Mouse (Mus musculus): ENCODE results near the gene Slc11a2. TPM values are rescaled to one million over a fixed set of nuclear protein-coding genes. Genes with fewer than 3 reads are reported as not detected.

Gene Slc11a2
- 43.8 and 44.8 TPM in 2 replicates for polyA plus RNA-seq (2012; rRNA removed)

DNA sequence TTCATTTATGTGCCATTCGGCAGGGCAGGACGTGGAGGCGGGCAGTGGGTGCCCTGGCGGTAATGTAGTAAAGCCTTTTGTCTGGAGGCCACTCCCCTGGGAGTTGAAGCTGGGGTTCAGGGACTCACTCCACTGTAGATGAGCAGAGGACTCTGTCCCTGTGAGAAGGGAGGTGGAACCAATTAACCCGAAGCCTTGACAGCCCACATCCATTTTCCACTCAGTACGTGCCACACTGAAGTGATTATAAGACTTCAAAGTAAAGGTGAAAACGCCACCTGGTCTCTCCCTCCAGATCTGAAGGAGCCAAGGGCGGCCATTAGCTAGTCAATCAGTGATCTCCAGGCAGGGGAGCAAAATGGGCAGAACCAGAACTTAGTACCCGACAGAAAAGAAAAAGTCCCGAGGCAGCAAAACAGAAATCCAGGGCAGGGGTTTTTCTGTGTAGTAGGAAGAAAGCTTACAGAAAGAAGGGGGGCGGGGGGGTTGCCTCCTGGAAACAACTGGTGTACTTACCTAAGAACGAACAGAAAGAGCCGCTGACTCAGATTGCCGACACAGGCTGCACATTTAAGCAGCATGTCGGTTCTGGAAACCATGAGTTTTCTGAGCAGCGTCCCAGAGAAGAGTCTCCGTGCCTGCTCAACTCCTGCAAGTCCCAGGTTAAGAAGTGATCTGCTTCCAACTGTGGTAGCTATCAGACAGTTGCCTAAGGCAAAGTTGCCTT is at the start of gene Slc11a2:
Slc11a2 (minus strand) TSS at position 677 of the 727 bp plus-strand sequence.

DNA sequence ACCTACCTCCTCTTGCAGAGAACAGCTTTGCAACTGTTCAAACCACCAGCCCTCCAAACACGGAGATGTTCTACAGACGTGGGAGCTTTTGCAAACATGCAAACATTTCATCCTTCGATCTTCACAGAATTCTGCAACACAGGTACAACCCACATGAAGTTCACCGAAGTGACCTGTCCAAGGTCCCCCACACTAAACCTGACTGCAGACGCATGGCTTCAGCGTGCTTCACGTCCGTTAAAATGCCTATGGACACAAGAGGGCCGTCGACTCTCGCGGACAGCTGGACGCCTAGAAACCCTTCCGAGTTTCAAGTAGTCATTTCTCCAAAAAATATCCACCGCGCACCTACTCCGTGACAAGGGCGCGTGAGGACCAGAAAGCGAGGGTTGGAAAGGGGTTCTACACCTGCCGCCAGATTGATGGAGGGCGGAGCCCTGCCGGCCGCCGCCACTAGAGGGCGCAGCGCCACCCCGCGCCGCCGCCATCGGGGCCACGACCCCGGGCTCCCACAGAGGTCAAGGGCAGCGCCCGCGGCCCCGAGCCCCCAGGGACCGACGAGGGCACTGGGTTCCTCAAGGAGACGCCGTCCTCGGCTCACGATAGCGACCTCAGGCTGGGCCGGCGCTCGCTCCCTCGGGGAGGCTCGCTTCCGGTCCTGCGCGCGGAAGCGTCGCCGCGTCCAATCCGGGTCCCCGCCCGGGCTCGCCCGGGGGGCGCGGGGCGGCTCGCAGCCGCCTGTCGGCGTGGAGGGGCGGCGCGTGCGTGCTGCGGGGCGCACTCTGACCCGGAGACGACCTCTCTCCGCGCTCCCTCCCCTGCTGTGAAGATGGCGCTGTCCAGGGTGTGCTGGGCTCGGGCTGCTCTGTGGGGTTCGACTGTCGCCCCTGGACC is 43.7 kb upstream of the Slc11a2 start, which contains the start of gene Letmd1:
Letmd1 (plus strand) TSS at position 729 of the 894 bp plus-strand sequence.

DNA sequence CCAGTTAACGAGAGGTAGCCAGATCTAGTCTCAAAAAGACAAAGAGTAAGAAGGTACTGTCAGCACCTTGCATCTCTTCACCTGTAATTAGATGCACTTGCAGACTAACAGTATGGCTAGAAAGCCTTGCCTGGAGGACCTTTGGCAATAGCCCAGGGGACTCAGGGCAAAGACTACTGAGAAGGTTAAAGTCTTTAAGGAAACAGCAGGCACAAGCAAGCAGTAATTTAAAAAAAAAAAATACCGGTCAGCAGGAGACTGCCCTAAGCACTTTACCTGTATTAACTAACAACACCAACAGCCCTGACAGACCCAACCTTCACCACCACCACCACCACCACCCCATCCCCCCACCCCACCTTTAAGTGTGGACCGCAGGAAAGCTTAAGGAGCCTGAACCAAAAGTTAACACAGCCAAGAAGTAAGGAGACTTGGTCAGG is 3.1 kb downstream of the Slc11a2 start, which contains the start of gene Gm5475:
Gm5475 (plus strand) TSS at position 390 of the 440 bp plus-strand sequence.

DNA sequence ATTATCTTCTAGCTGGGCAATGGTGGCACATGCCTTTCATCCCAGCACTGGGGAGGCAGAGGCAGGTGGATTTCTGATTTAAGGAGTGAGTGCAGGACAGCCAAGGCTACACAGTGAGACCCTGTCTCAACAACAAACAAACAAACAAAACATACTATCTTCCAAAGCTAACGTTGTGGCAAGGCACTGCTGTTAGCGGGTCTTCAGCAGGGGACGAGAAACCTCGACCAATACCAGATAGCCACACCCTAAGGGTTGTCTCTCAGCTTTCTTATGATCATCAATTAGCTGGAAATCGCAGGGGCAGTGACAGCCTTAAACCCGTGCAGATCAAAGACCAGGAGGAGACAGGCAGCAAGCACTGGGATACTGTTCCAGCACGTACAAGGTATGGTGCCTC is 60.6 kb downstream of the Slc11a2 start, which contains the start of gene Higd1c:
Higd1c (plus strand) TSS at position 301 of the 400 bp plus-strand sequence.

DNA sequence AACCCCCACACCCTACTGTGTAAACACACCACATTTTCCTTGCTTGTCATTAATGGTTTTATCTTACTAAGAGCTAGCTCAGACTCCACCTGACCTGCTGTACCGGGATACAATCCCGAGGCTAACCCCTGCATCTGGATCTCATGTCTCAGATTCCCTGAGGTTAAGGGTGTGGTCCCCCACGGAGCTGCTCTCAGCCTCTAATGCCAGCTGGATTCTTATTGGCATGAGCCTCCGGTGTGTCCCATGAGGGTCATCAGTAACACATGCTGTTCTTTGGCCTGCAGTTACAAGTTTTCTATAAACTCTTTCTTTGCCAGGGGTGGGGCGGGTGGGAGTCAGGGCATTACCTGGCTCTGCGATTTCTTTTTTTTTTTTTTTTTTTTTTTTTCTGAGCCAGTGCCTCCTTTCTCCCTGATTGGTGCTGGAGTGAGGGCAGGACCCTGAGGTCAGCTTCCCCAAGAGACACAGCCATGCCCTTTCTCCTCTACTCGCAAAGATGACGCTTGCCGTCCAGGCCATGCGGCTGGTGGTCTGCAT is 72.1 kb downstream of the Slc11a2 start, which contains the start of the genes Methig1 and Mettl7a2:
Methig1 (plus strand) TSS at position 439 of the 540 bp plus-strand sequence.
Mettl7a2 (plus strand) TSS at position 490 of the 540 bp plus-strand sequence.

Other genes with a start within 250 kb of the Slc11a2 start
- 11.9 and 12.7 TPM in 2 replicates for gene Atf1, start 197.3 kb downstream of the Slc11a2 start, polyA plus RNA-seq (2012; rRNA removed)
- gene Tmprss12, start 144.2 kb downstream of the Slc11a2 start, polyA plus RNA-seq (2012; rRNA removed) = not detected in 2 replicates
- 10.0 and 10.4 TPM in 2 replicates for gene Mettl7a1, start 120.9 kb downstream of the Slc11a2 start, polyA plus RNA-seq (2012; rRNA removed)
- gene Mettl7a3, start 90.1 kb downstream of the Slc11a2 start, polyA plus RNA-seq (2012; rRNA removed) = 0.05 and 0.09 TPM in 2 replicates
- gene Methig1, start 71.9 kb downstream of the Slc11a2 start, polyA plus RNA-seq (2012; rRNA removed) = not detected in 2 replicates
- not detected in 2 replicates for gene Mettl7a2, start 71.9 kb downstream of the Slc11a2 start, polyA plus RNA-seq (2012; rRNA removed)
- gene Higd1c, start 60.5 kb downstream of the Slc11a2 start, polyA plus RNA-seq (2012; rRNA removed) = not detected in 2 replicates
- gene Gm5475, start 2.9 kb downstream of the Slc11a2 start, polyA plus RNA-seq (2012; rRNA removed) = 0.03 TPM in 1 of 2 replicates, not detected in the other
- 82.2 and 85.7 TPM in 2 replicates for gene Letmd1, start 44.0 kb upstream of the Slc11a2 start, polyA plus RNA-seq (2012; rRNA removed)
- 36.0 and 37.7 TPM in 2 replicates for gene Csrnp2, start 70.4 kb upstream of the Slc11a2 start, polyA plus RNA-seq (2012; rRNA removed)
- gene Tfcp2, start 126.9 kb upstream of the Slc11a2 start, polyA plus RNA-seq (2012; rRNA removed) = 26.2 and 26.5 TPM in 2 replicates
- gene Pou6f1, start 174.9 kb upstream of the Slc11a2 start, polyA plus RNA-seq (2012; rRNA removed) = 69.9 and 81.7 TPM in 2 replicates
- gene Dazap2, start 190.3 kb upstream of the Slc11a2 start, polyA plus RNA-seq (2012; rRNA removed) = 114 and 118 TPM in 2 replicates
- gene Smagp, start 211.9 kb upstream of the Slc11a2 start, polyA plus RNA-seq (2012; rRNA removed) = 3.6 and 4.2 TPM in 2 replicates
- gene Bin2, start 244.5 kb upstream of the Slc11a2 start, polyA plus RNA-seq (2012; rRNA removed) = 0.82 and 1.2 TPM in 2 replicates

All from central nervous system, embryonic 18 days (tissue).